Mouse (Mus musculus): ENCODE measurements around the gene Drd2. TPM values are rescaled to one million over a fixed set of nuclear protein-coding genes. Genes with fewer than 3 reads are reported as not detected.

The Drd2 gene
- polyA plus RNA-seq (2012; rRNA removed), result 0.05 and 0.23 TPM in 2 replicates
- polyA plus RNA-seq (2014; fragmentation: Nextera tagmentation; extraction: Ambion mirVana), result not detected in 2 replicates

DNA sequence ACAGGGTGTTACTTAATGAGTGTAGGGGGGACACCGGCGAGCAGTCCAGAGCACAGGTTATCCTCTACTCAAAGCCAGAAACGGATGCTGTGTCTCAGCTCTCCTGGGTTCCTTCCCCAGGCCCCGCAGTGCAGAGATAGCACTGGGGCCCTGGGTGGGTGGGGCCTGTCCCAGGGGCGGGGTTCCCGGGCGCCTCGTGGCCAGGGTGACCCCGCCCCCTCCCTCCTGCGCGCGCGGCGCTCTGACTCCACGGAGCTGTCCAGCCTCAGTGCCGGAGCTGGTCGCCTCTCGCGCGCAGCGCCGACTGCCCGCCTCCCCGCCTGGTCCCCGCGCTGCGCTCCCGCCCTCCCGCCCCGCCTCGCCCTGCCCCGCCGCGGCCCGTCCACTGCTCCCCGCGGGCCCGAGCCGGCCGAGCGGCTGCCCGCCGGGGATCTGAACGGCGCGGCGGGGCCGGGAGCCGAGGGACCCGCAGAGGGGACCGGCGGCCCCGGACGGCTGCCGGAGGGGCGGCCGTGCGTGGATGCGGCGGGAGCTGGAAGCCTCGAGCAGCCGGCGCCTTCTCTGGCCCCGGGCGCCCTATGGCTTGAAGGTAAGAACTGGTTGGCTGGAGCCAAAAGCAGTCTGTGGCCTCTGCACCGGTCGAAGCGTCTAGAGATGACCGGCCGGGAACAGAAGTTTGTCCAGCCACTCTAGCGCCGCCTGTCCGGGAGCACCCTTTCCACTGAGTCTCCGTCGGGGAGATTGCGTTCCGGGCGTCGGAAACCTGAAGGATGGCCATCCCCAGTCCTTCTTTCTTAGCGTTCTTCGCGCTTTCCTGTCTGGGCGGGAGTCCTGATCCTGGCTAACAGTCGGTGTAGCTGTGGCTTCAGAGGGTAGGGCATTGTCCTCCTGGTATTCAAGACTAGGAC is at the start of gene Drd2:
TSS of gene Drd2 (plus strand) at position 492 of the 908 bp plus-strand sequence.
- DNase-seq (ENCODE audit: low spot score) (peak; percentile 52), ATAC-seq (ENCODE audit: low FRiP score, low read depth) (peak; percentile 57; the same call in 1 of the 2 replicates)
- Histone ChIP-seq H3K36me3 (ENCODE audit: control insufficient read depth, insufficient read depth, low read length) (no peaks in the 10 kb centered on the region), H3K9ac (ENCODE audit: low read depth, low read length, severe bottlenecking) (no peak within 1 kb of the TSS), H3K4me3 (replicated peaks; ENCODE audit: low read length) (peak within 1 kb of the TSS; percentile 29), H3K27me3 (ENCODE audit: control insufficient read depth, insufficient read depth, low read length) (peaks cover 30% of the 10 kb centered on the region), H3K27ac (replicated peaks; ENCODE audit: low read depth, low read length) (no peak within 1 kb of the TSS), H3K4me1 (ENCODE audit: control insufficient read depth, insufficient read depth, low read length) (peaks cover 6% of the 10 kb centered on the region), H3K9me3 (ENCODE audit: control insufficient read depth, low read length) (no peaks in the 10 kb centered on the region), H3K4me2 (replicated peaks; ENCODE audit: low read depth, low read length, severe bottlenecking) (peak within 1 kb of the TSS; percentile 51)
- whole genome bisulfite sequencing, result 2% methylated on average over 51 of the region's 84 CpGs
- no peak for TF ChIP-seq POLR2A (IDR thresholded peaks at IDR 0.05; ENCODE audit: borderline replicate concordance, extremely low read depth, insufficient read depth, insufficient read length)

DNA sequence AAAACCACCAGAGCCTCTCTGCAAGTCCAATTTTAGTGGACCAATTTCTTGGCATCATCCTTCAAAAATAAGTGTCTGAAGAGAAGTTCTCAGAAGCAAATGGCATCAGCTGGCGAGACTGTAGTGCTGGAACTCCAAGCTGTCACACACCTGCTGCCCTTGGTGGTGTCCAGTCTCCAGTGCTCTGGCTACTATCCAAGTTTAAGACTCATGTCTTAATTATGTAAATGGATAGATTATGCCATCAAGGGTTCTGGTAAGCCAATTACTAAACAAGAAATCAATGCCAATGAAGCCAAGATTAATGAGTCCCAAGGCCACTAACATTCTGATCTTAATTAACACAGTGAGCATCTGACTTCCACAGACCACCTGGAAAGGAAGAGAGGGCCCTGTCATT is 45.3 kb upstream of the Drd2 start:
- WGBS, result 83% methylated on average over 1 of the region's 1 CpGs
- no peak overlapping the region for H3K27ac ChIP-seq (replicated peaks; ENCODE audit: low read depth, low read length)
- H3K4me3 ChIP-seq (replicated peaks; ENCODE audit: low read length), result no peak overlapping the region
- no peak for DNase-seq (ENCODE audit: low spot score)
- no peak for TF ChIP-seq POLR2A (IDR thresholded peaks at IDR 0.05; ENCODE audit: borderline replicate concordance, extremely low read depth, insufficient read depth, insufficient read length)
- no peaks in the 10 kb centered on the region for H3K4me1 ChIP-seq (ENCODE audit: control insufficient read depth, insufficient read depth, low read length)
- no peak overlapping the region for H3K9ac ChIP-seq (ENCODE audit: low read depth, low read length, severe bottlenecking)
- no peak for ATAC-seq (ENCODE audit: low FRiP score, low read depth)
- no peaks in the 10 kb centered on the region for H3K9me3 ChIP-seq (ENCODE audit: control insufficient read depth, low read length)
- no peaks in the 10 kb centered on the region for H3K36me3 ChIP-seq (ENCODE audit: control insufficient read depth, insufficient read depth, low read length)
- no peaks in the 10 kb centered on the region for H3K27me3 ChIP-seq (ENCODE audit: control insufficient read depth, insufficient read depth, low read length)
- H3K4me2 ChIP-seq (replicated peaks; ENCODE audit: low read depth, low read length, severe bottlenecking), result no peak overlapping the region

DNA sequence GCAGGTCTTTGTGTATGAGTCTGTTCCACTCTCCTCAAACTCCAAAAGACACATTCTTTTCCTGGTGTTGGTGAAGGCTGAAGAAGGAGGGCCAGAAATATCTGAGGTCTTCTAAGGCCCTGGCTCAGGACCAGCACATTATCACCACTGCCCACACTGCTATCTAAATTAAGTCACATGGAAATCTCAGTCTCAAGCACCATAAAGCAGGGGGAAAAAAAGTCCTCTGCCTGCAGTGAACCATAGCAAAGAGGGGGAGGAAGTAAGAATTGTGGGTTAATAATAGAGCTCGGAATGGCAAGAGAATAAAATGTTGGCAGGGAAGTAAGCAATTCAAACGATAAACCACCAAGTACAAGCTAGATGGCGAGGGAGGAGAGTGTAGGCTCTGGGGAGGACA is 32.9 kb upstream of the Drd2 start:
- Histone ChIP-seq H3K4me1 (ENCODE audit: control insufficient read depth, insufficient read depth, low read length) (no peaks in the 10 kb centered on the region), H3K27me3 (ENCODE audit: control insufficient read depth, insufficient read depth, low read length) (no peaks in the 10 kb centered on the region), H3K9me3 (ENCODE audit: control insufficient read depth, low read length) (no peaks in the 10 kb centered on the region), H3K4me2 (replicated peaks; ENCODE audit: low read depth, low read length, severe bottlenecking) (no peak overlapping the region), H3K36me3 (ENCODE audit: control insufficient read depth, insufficient read depth, low read length) (no peaks in the 10 kb centered on the region), H3K9ac (ENCODE audit: low read depth, low read length, severe bottlenecking) (no peak overlapping the region), H3K4me3 (replicated peaks; ENCODE audit: low read length) (no peak overlapping the region), H3K27ac (replicated peaks; ENCODE audit: low read depth, low read length) (no peak overlapping the region)
- 68% methylated on average over 3 of the region's 3 CpGs for WGBS
- TF ChIP-seq POLR2A (IDR thresholded peaks at IDR 0.05; ENCODE audit: borderline replicate concordance, extremely low read depth, insufficient read depth, insufficient read length), result no peak
- ATAC-seq (ENCODE audit: low FRiP score, low read depth) (no peak), DNase-seq (ENCODE audit: low spot score) (no peak)

DNA sequence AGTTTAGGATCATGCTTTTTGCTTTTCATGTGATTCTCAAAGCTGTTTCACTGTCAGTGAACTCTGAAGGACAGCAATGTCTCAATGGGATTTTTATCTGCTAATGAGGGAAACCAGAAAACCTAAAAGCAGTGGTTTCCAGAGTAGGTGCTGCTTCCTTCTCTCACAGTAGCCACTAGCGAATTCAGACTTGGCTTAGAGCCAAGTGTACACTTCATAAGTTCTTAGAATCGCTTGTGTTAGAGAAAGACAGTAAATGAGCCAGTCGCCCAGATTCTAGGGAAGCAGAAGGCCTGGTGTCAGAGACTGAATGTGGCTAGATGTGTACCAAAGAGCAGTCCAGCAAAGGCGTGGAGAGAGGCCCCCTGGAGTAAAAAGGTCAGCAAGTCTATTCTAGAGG is 29.6 kb upstream of the Drd2 start:
- Histone ChIP-seq H3K36me3 (ENCODE audit: control insufficient read depth, insufficient read depth, low read length) (no peaks in the 10 kb centered on the region), H3K27ac (replicated peaks; ENCODE audit: low read depth, low read length) (no peak overlapping the region), H3K4me2 (replicated peaks; ENCODE audit: low read depth, low read length, severe bottlenecking) (no peak overlapping the region), H3K4me3 (replicated peaks; ENCODE audit: low read length) (no peak overlapping the region), H3K9me3 (ENCODE audit: control insufficient read depth, low read length) (no peaks in the 10 kb centered on the region), H3K27me3 (ENCODE audit: control insufficient read depth, insufficient read depth, low read length) (no peaks in the 10 kb centered on the region), H3K4me1 (ENCODE audit: control insufficient read depth, insufficient read depth, low read length) (no peaks in the 10 kb centered on the region), H3K9ac (ENCODE audit: low read depth, low read length, severe bottlenecking) (no peak overlapping the region)
- TF ChIP-seq POLR2A (IDR thresholded peaks at IDR 0.05; ENCODE audit: borderline replicate concordance, extremely low read depth, insufficient read depth, insufficient read length), result no peak
- DNase-seq (ENCODE audit: low spot score) (no peak), ATAC-seq (ENCODE audit: low FRiP score, low read depth) (no peak)
- WGBS, result 54% methylated on average over 4 of the region's 4 CpGs

DNA sequence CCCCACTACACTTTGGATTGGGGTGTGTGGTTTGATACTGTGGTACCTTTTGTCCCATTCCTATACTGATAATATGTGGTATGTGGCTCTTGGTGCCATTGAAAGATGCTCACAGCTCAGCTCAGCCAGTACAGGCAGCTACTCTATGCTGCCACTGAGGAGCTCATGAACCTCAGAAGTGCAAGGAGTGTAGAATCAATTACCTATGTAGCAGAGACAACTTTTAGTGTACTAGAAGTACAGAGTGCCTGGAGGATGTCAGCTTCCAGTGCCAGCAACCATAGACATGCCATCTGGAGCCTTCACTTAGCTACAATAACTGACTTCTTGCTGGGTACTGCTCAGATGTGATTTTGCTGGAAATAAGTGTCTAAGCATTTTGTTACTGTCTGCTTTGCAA is 21.8 kb upstream of the Drd2 start:
- no peak for DNase-seq (ENCODE audit: low spot score)
- Histone ChIP-seq H3K4me3 (replicated peaks; ENCODE audit: low read length) (no peak overlapping the region), H3K36me3 (ENCODE audit: control insufficient read depth, insufficient read depth, low read length) (no peaks in the 10 kb centered on the region), H3K9me3 (ENCODE audit: control insufficient read depth, low read length) (no peaks in the 10 kb centered on the region), H3K4me1 (ENCODE audit: control insufficient read depth, insufficient read depth, low read length) (no peaks in the 10 kb centered on the region), H3K4me2 (replicated peaks; ENCODE audit: low read depth, low read length, severe bottlenecking) (no peak overlapping the region), H3K27ac (replicated peaks; ENCODE audit: low read depth, low read length) (no peak overlapping the region), H3K27me3 (ENCODE audit: control insufficient read depth, insufficient read depth, low read length) (no peaks in the 10 kb centered on the region), H3K9ac (ENCODE audit: low read depth, low read length, severe bottlenecking) (no peak overlapping the region)
- no peak for ATAC-seq (ENCODE audit: low FRiP score, low read depth)
- no peak for TF ChIP-seq POLR2A (IDR thresholded peaks at IDR 0.05; ENCODE audit: borderline replicate concordance, extremely low read depth, insufficient read depth, insufficient read length)
